ENCODE assay signal across 26 mouse cellular contexts in genomic region chr2:12699331-12699730, GRCm38 (mm10).
DNase-seq lines count a peak whose midpoint lies in the region; ATAC-seq and TF ChIP-seq lines count a peak whose summit lies in the region.
"Had no signal": no experiment of that assay in that cellular context is flagged by ENCODE, and none has a peak within 500 bp of the region (broad histone marks: within the 10 kb centered on the region; RNA-seq: fewer than 3 reads in every experiment).

No protein-coding gene starts in this region.

- WGBS in embryonic facial prominence, embryonic 14.5 days, result 51% methylated on average over 3 of the region's 3 CpGs
- WGBS in embryonic facial prominence, embryonic 10.5 days, result 78% methylated on average over 3 of the region's 3 CpGs

- no peak overlapping the region for H3K4me2 ChIP-seq in embryonic facial prominence, embryonic 14.5 days (ENCODE audit: low read depth, low read length)
- peak overlapping the region; percentile 63 for H3K4me2 ChIP-seq in myocyte (ENCODE audit: low read depth)
- H3K4me2 ChIP-seq: embryonic facial prominence, embryonic 15.5 days; forebrain, embryonic 12.5 days; forebrain, embryonic 15.5 days; hindbrain, embryonic 14.5 days had no signal

- H3K27ac ChIP-seq in embryonic facial prominence, embryonic 14.5 days (replicated peaks; ENCODE audit: low read depth, low read length), result no peak overlapping the region
- H3K27ac ChIP-seq in embryonic facial prominence, embryonic 10.5 days (replicated peaks), result no peak overlapping the region
- H3K27ac ChIP-seq: embryonic facial prominence, embryonic 15.5 days; forebrain, embryonic 12.5 days; forebrain, embryonic 15.5 days; heart, adult 2 months; heart, embryonic 10.5 days; hindbrain, embryonic 14.5 days; hindbrain, postnatal 0 days had no signal

- TF ChIP-seq POLR2A in myocyte (IDR thresholded peaks at IDR 0.05; ENCODE audit: insufficient read length, low read depth), result no peak

- no peaks in the 10 kb centered on the region for H3K27me3 ChIP-seq in embryonic facial prominence, embryonic 14.5 days (replicated peaks; ENCODE audit: control insufficient read depth, insufficient read depth, low read length)
- no peaks in the 10 kb centered on the region for H3K27me3 ChIP-seq in embryonic facial prominence, embryonic 10.5 days (replicated peaks; ENCODE audit: low read depth, poor library complexity, severe bottlenecking)
- no peaks in the 10 kb centered on the region for H3K27me3 ChIP-seq in myocyte (ENCODE audit: control insufficient read depth, insufficient read depth, insufficient read length)
- H3K27me3 ChIP-seq: embryonic facial prominence, embryonic 15.5 days; forebrain, embryonic 12.5 days; forebrain, embryonic 15.5 days had no signal

- H3ac ChIP-seq in myocyte (ENCODE audit: control insufficient read depth, insufficient read length), result no peak overlapping the region

- H3K36me3 ChIP-seq in embryonic facial prominence, embryonic 14.5 days (ENCODE audit: control insufficient read depth, insufficient read depth, low read length), result no peaks in the 10 kb centered on the region
- no peaks in the 10 kb centered on the region for H3K36me3 ChIP-seq in embryonic facial prominence, embryonic 10.5 days (replicated peaks)
- no peaks in the 10 kb centered on the region for H3K36me3 ChIP-seq in myocyte (ENCODE audit: control insufficient read depth, insufficient read depth)
- H3K36me3 ChIP-seq: embryonic facial prominence, embryonic 15.5 days; forebrain, embryonic 12.5 days; forebrain, embryonic 15.5 days; heart, embryonic 10.5 days had no signal

- no peak overlapping the region for H3K9ac ChIP-seq in embryonic facial prominence, embryonic 14.5 days (ENCODE audit: low read depth, low read length)
- H3K9ac ChIP-seq: embryonic facial prominence, embryonic 15.5 days; forebrain, embryonic 12.5 days; forebrain, embryonic 15.5 days; hindbrain, embryonic 14.5 days had no signal

- H3K4me1 ChIP-seq in embryonic facial prominence, embryonic 14.5 days (ENCODE audit: control insufficient read depth, insufficient read depth, low read length), result no peaks in the 10 kb centered on the region
- no peaks in the 10 kb centered on the region for H3K4me1 ChIP-seq in embryonic facial prominence, embryonic 10.5 days
- H3K4me1 ChIP-seq: embryonic facial prominence, embryonic 15.5 days; forebrain, embryonic 12.5 days; forebrain, embryonic 15.5 days; heart, embryonic 10.5 days had no signal

- peak; percentile 21 for DNase-seq in embryonic facial prominence, embryonic 14.5 days (ENCODE audit: low spot score)
- DNase-seq in embryonic facial prominence, embryonic 10.5 days (ENCODE audit: low spot score), result no peak
- DNase-seq in 3134 (ENCODE audit: extremely low read depth, insufficient read length, low spot score), result peak; percentile 72
- peak; percentile 78 for DNase-seq in Muller cell, postnatal 12 days (ENCODE audit: inconsistent ontology term)
- no peak for DNase-seq in layer of hippocampus, postnatal 25 days (ENCODE audit: extremely low spot score in 1 of 2, low spot score in 1 of 2)
- DNase-seq in natural killer cell, adult 2 months (ENCODE audit: low spot score in 2 of 2), result no peak
- DNase-seq: adrenal gland, adult 8-10 months; adrenal gland, postnatal 25 days; cerebellum, adult 11-12 months; cerebellum, adult 8-10 months; cerebellum, postnatal 10 days; cerebellum, postnatal 36 days; embryo, embryonic 11 days; gastrocnemius, postnatal 25 days; heart, adult 2 months; heart, postnatal 14 days; heart, postnatal 4 days had no signal

- H3K4me3 ChIP-seq in embryonic facial prominence, embryonic 14.5 days (ENCODE audit: low read depth, low read length), result no peak overlapping the region
- no peak overlapping the region for H3K4me3 ChIP-seq in embryonic facial prominence, embryonic 10.5 days
- no peak overlapping the region for H3K4me3 ChIP-seq in myocyte
- H3K4me3 ChIP-seq: embryonic facial prominence, embryonic 15.5 days; forebrain, embryonic 12.5 days; forebrain, embryonic 15.5 days; heart, adult 2 months; heart, embryonic 10.5 days had no signal

- H3K9me3 ChIP-seq in embryonic facial prominence, embryonic 14.5 days (ENCODE audit: control insufficient read depth, low read length), result no peaks in the 10 kb centered on the region
- H3K9me3 ChIP-seq in embryonic facial prominence, embryonic 10.5 days, result no peaks in the 10 kb centered on the region
- H3K9me3 ChIP-seq: embryonic facial prominence, embryonic 15.5 days; forebrain, embryonic 12.5 days; forebrain, embryonic 15.5 days; heart, embryonic 10.5 days had no signal

- no peaks in the 10 kb centered on the region for H3K79me2 ChIP-seq in myocyte (ENCODE audit: control insufficient read depth, insufficient read depth)

- no peak for ATAC-seq in embryonic facial prominence, embryonic 14.5 days (ENCODE audit: low read depth)
- ATAC-seq: forebrain, embryonic 15.5 days; hindbrain, postnatal 0 days; inflammation-experienced regulatory T-cells, adult 6 months; intestine, embryonic 16.5 days had no signal

TF ChIP-seq in myocyte, 11 proteins besides CTCF, POLR2A, EP300 and RAD21:
- no peak for TF ChIP-seq POLR2AphosphoS2 (IDR thresholded peaks at IDR 0.05; ENCODE audit: insufficient read length, low read depth)
- TF ChIP-seq E2F4 (IDR thresholded peaks at IDR 0.05; ENCODE audit: insufficient read depth), result no peak
- no peak for TF ChIP-seq TCF3 (IDR thresholded peaks at IDR 0.05; ENCODE audit: insufficient read length, low read depth)
- peak; percentile 59 for TF ChIP-seq CEBPB (IDR thresholded peaks at IDR 0.05; ENCODE audit: insufficient read depth, poor library complexity, severe bottlenecking)
- no peak for TF ChIP-seq MAX (IDR thresholded peaks at IDR 0.05; ENCODE audit: low read depth)
- TF ChIP-seq TCF12 (IDR thresholded peaks at IDR 0.05; ENCODE audit: insufficient read depth, poor library complexity, severe bottlenecking), result peak; percentile 15
- no peak for TF ChIP-seq SRF (IDR thresholded peaks at IDR 0.05; ENCODE audit: control insufficient read depth, insufficient read length, low read depth)
- TF ChIP-seq REST (IDR thresholded peaks at IDR 0.05; ENCODE audit: insufficient read depth, insufficient read length), result no peak
- peak in 1 of 3 experiments; percentile 54 for TF ChIP-seq MYOG (IDR thresholded peaks at IDR 0.05; ENCODE audit: control insufficient read depth in 1 of 3, insufficient read depth in 1 of 3, insufficient read length in 2 of 3, low read depth in 2 of 3)
- TF ChIP-seq USF1 (IDR thresholded peaks at IDR 0.05; ENCODE audit: low read depth), result peak; percentile 57
- TF ChIP-seq MYOD1 (IDR thresholded peaks at IDR 0.05; ENCODE audit: control insufficient read depth in 1 of 3, insufficient read length in 2 of 3, low read depth in 2 of 3), result peak; percentile 37 to 46 (median 40)
TF ChIP-seq in myocyte: peak in this region for 5.

Comparison
In these comparisons a context has a peak if more than half of its experiments do, and no peak if none do; other contexts are left out.
1. DNase-seq: peak in embryonic facial prominence, embryonic 14.5 days (single experiment), 3134 (single experiment) and Muller cell, postnatal 12 days (single experiment); none in embryonic facial prominence, embryonic 10.5 days (single experiment), layer of hippocampus, postnatal 25 days (0 of 2) and natural killer cell, adult 2 months (0 of 2).